Mouse (Mus musculus) heart, adult 11 months (tissue): Measurements from ENCODE around the gene Plekhj1.

Experiments
- DNase-seq: peaks from one replicate; pipeline ENCODE4 v3.0.0; 2022

Plekhj1 gene

GRCm38 (mm10) chr10:80804340-80804739 lies 5.9 kb upstream of the Plekhj1 start:
- peak; percentile 93 for DNase-seq

- peak; percentile 90 for DNase-seq
These were observed 4.6 kb upstream of the Plekhj1 start for GRCm38 (mm10) chr10:80802996-80803395.

- DNase-seq: peak; percentile 92
These were observed 3.9 kb upstream of the Plekhj1 start for GRCm38 (mm10) chr10:80802204-80802912.

GRCm38 (mm10) chr10:80799070-80799566 lies 692 bp upstream of the Plekhj1 start:
- DNase-seq: no peak

- DNase-seq: no peak
These were observed 958 bp downstream of the Plekhj1 start for GRCm38 (mm10) chr10:80797186-80798149.

- DNase-seq: peak; percentile 91
These were observed 2.0 kb downstream of the Plekhj1 start for GRCm38 (mm10) chr10:80796307-80796848.

- DNase-seq: peak; percentile 91
These were observed 3.7 kb downstream of the Plekhj1 start for GRCm38 (mm10) chr10:80794750-80795149.

- peak; percentile 92 for DNase-seq
These were observed 4.6 kb downstream of the Plekhj1 start for GRCm38 (mm10) chr10:80793803-80794202.

- DNase-seq: peak; percentile 92
These were observed 5.2 kb downstream of the Plekhj1 start for GRCm38 (mm10) chr10:80793033-80793784.

GRCm38 (mm10) chr10:80792175-80793032 lies 6.0 kb downstream of the Plekhj1 start:
- DNase-seq: peak; percentile 90

GRCm38 (mm10) chr10:80791476-80792174 lies 6.8 kb downstream of the Plekhj1 start:
- DNase-seq: peak; percentile 95

- peak; percentile 92 for DNase-seq
These were observed 7.5 kb downstream of the Plekhj1 start for GRCm38 (mm10) chr10:80790761-80791404.

- peak; percentile 97 for DNase-seq
These were observed 10.9 kb downstream of the Plekhj1 start for GRCm38 (mm10) chr10:80787517-80787916.

- no peak for DNase-seq
These were observed 12.5 kb downstream of the Plekhj1 start for GRCm38 (mm10) chr10:80785963-80786362.

GRCm38 (mm10) chr10:80784871-80785270 lies 13.6 kb downstream of the Plekhj1 start:
- DNase-seq: peak; percentile 97

GRCm38 (mm10) chr10:80784302-80784701 lies 14.1 kb downstream of the Plekhj1 start:
- no peak for DNase-seq

- no peak for DNase-seq
These were observed 18.9 kb downstream of the Plekhj1 start for GRCm38 (mm10) chr10:80779565-80779964.

- no peak for DNase-seq
These were observed 21.3 kb downstream of the Plekhj1 start for GRCm38 (mm10) chr10:80777123-80777522.

GRCm38 (mm10) chr10:80776358-80776869 lies 22.0 kb downstream of the Plekhj1 start:
- no peak for DNase-seq

GRCm38 (mm10) chr10:80775731-80776130 lies 22.7 kb downstream of the Plekhj1 start:
- no peak for DNase-seq
